Mouse (Mus musculus): ENCODE measurements around the gene Cand2. TPM values are rescaled to one million over a fixed set of nuclear protein-coding genes. Genes with fewer than 3 reads are reported as not detected.
"Not testable (repeated sequence)": the region's sequence is repeated elsewhere in the genome, so short reads cannot be mapped to it uniquely, and the experiment has no call there.

Gene Cand2
- total and polyA plus RNA-seq, 3 experiments = 3.6 to 17.1 (median 7.8) TPM

GRCm38 (mm10) chr6:115821216-115821993 lies 47.1 kb downstream of the Cand2 start:
- in situ Hi-C loops (cut with MboI; ENCODE audit: low pct_ligation_motif_present, low pct_unique_long_range_greater_than_20kb, low sequenced_read_pairs) = no loop called here
- H3K27ac ChIP-seq (ENCODE audit: insufficient read depth, low read depth) = no peak overlapping the region
- no peaks in the 10 kb centered on the region for H3K27me3 ChIP-seq (replicated peaks)
- H3K4me1 ChIP-seq (ENCODE audit: control insufficient read depth in 1 of 2, insufficient read depth in 2 of 2) = peaks cover 5 to 8% of the 10 kb centered on the region in 2 experiments
- dilution Hi-C loops (cut with MboI; ENCODE audit: extremely low pct_ligation_motif_present, extremely low pct_unique_long_range_greater_than_20kb, low sequenced_read_pairs) = no loop called here
- no peaks in the 10 kb centered on the region for H3K79me2 ChIP-seq (replicated peaks; ENCODE audit: control insufficient read depth, extremely low read depth, insufficient read depth, poor library complexity, severe bottlenecking)
- no peak for DNase-seq (ENCODE audit: extremely low read depth)
- H3K36me3 ChIP-seq (replicated peaks in 1 of 2; ENCODE audit: control insufficient read depth in 1 of 2, insufficient read depth in 1 of 2, low read length in 1 of 2) = peaks cover 0 to 36% of the 10 kb centered on the region in 2 experiments
- H3K4me3 ChIP-seq (replicated peaks in 1 of 3; ENCODE audit: low read depth in 2 of 3, low read length in 2 of 3, poor library complexity in 1 of 3) = no peak overlapping the region
- TF ChIP-seq GABPA (IDR thresholded peaks at IDR 0.05; ENCODE audit: insufficient replicate concordance, low read depth, low read length) = no peak
- TF ChIP-seq ZNF384 (IDR thresholded peaks at IDR 0.05; ENCODE audit: low read depth, low read length) = no peak
- TF ChIP-seq USF2 (conservative IDR thresholded peaks at IDR 0.05; ENCODE audit: low read depth, low read length) = no peak
- TF ChIP-seq ZMIZ1 (IDR thresholded peaks at IDR 0.05; ENCODE audit: low read depth, low read length) = no peak
- no peak for TF ChIP-seq TCF12 (IDR thresholded peaks at IDR 0.05; ENCODE audit: low read depth, low read length)
- TF ChIP-seq MAX (IDR thresholded peaks at IDR 0.05; ENCODE audit: low read length) = no peak
- TF ChIP-seq TBP (conservative IDR thresholded peaks at IDR 0.05; ENCODE audit: low read depth, low read length) = no peak
- TF ChIP-seq PAX5 (IDR thresholded peaks at IDR 0.05; ENCODE audit: low read length) = no peak
- TF ChIP-seq MYC (IDR thresholded peaks at IDR 0.05; ENCODE audit: low read depth, low read length) = no peak
- TF ChIP-seq EP300 (IDR thresholded peaks at IDR 0.05; ENCODE audit: low read length) = no peak
- no peak for TF ChIP-seq RAD21 (IDR thresholded peaks at IDR 0.05; ENCODE audit: low read depth, low read length)
- TF ChIP-seq KAT2A (IDR thresholded peaks at IDR 0.05; ENCODE audit: insufficient replicate concordance, low read length) = no peak
- TF ChIP-seq HCFC1 (IDR thresholded peaks at IDR 0.05; ENCODE audit: low read depth, low read length) = no peak
- no peak for TF ChIP-seq ELF1 (IDR thresholded peaks at IDR 0.05; ENCODE audit: low read depth, low read length)
- TF ChIP-seq POLR2AphosphoS2 (IDR thresholded peaks at IDR 0.05; ENCODE audit: low read depth, low read length) = no peak
- no peak for TF ChIP-seq BHLHE40 (IDR thresholded peaks at IDR 0.05; ENCODE audit: low read depth, low read length)
- no peak overlapping the region for H3K4me2 ChIP-seq (ENCODE audit: insufficient read depth, low read depth, poor library complexity, severe bottlenecking)
- H3K9ac ChIP-seq (ENCODE audit: insufficient read depth, low read depth) = no peak overlapping the region
- H3K9me3 ChIP-seq (replicated peaks; ENCODE audit: low read length) = no peaks in the 10 kb centered on the region

DNA sequence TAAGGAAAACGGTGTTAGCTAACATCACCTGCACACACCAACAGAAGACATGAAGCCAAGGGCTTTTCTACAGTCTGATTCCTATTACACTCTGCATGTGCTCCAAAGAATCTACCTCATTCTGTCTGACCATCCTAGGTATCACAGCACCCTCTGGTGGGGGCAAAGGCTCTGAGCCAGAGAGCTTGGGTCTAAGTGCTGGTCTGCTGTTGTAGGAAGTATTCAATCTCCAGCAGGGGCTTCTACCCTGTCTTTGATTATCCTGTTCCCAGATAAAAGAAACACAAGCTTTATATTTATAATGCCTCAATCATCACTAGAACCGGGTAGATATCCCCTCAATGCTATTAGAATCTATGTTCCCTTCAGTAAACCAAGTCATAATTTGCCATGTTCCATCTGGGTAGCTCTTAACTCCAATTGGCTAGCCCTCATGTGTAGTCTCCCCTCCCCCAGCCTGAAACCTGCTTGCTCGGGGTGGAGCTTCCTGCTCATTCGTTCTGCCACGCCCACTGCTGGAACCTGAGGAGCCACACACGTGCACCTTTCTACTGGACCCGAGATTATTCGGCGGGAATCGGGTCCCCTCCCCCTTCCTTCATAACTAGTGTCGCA lies 49.6 kb downstream of the Cand2 start:
- Histone ChIP-seq H3K9ac (ENCODE audit: insufficient read depth, low read depth) (peak overlapping the region; percentile 17; the same call in 1 of the 2 replicates), H3K4me3 (replicated peaks in 1 of 3; ENCODE audit: low read depth in 2 of 3, low read length in 2 of 3, poor library complexity in 1 of 3) (peak overlapping the region in 2 of 3 experiments; percentile 7 to 44), H3K36me3 (replicated peaks in 1 of 2; ENCODE audit: control insufficient read depth in 1 of 2, insufficient read depth in 1 of 2, low read length in 1 of 2) (peaks cover 0 to 19% of the 10 kb centered on the region in 2 experiments), H3K4me2 (ENCODE audit: insufficient read depth, low read depth, poor library complexity, severe bottlenecking) (peak overlapping the region; percentile 19; the same call in 1 of the 2 replicates)
- DNase-seq (ENCODE audit: extremely low read depth) = peak; percentile 93
- H3K79me2 ChIP-seq (replicated peaks; ENCODE audit: control insufficient read depth, extremely low read depth, insufficient read depth, poor library complexity, severe bottlenecking); H3K27me3 ChIP-seq (replicated peaks); H3K27ac ChIP-seq (ENCODE audit: insufficient read depth, low read depth); H3K9me3 ChIP-seq (replicated peaks; ENCODE audit: low read length); H3K4me1 ChIP-seq (ENCODE audit: control insufficient read depth in 1 of 2, insufficient read depth in 2 of 2); dilution Hi-C loops (cut with MboI; ENCODE audit: extremely low pct_ligation_motif_present, extremely low pct_unique_long_range_greater_than_20kb, low sequenced_read_pairs); in situ Hi-C loops (cut with MboI; ENCODE audit: low pct_ligation_motif_present, low pct_unique_long_range_greater_than_20kb, low sequenced_read_pairs): not testable (repeated sequence)
- TF ChIP-seq IRF4 (IDR thresholded peaks at IDR 0.05; ENCODE audit: low read depth, low read length) (0 out of 2 replicates have a peak, but pooled peaks have one; percentile 21), TCF12 (IDR thresholded peaks at IDR 0.05; ENCODE audit: low read depth, low read length) (peak; percentile 20; the same call in 1 of the 2 replicates), SMC3 (IDR thresholded peaks at IDR 0.05; ENCODE audit: low read depth, low read length) (peak; percentile 83), MYC (IDR thresholded peaks at IDR 0.05; ENCODE audit: low read depth, low read length) (peak; percentile 93), NELFE (IDR thresholded peaks at IDR 0.05; ENCODE audit: low read depth, low read length) (peak; percentile 53; the same call in 1 of the 2 replicates), CTCF (conservative IDR thresholded peaks at IDR 0.05 in 1 of 2, IDR thresholded peaks at IDR 0.05 in 1 of 2; ENCODE audit: low read depth in 2 of 2, low read length in 2 of 2) (peak; percentile 62 to 98), MXI1 (IDR thresholded peaks at IDR 0.05; ENCODE audit: low read depth, low read length) (peak; percentile 8; the same call in 1 of the 2 replicates), MAX (IDR thresholded peaks at IDR 0.05; ENCODE audit: low read length) (peak; percentile 73; the same call in 1 of the 2 replicates), RCOR1 (conservative IDR thresholded peaks at IDR 0.05; ENCODE audit: low read depth, low read length) (0 out of 2 replicates have a peak, but pooled peaks have one; percentile 41), NRF1 (IDR thresholded peaks at IDR 0.05; ENCODE audit: low read depth, low read length) (0 out of 2 replicates have a peak, but pooled peaks have one; percentile 13), RAD21 (IDR thresholded peaks at IDR 0.05; ENCODE audit: low read depth, low read length) (peak; percentile 91), SIN3A (IDR thresholded peaks at IDR 0.05; ENCODE audit: low read length) (peak; percentile 33; the same call in 1 of the 2 replicates), TBP (conservative IDR thresholded peaks at IDR 0.05; ENCODE audit: low read depth, low read length) (0 out of 2 replicates have a peak, but pooled peaks have one; percentile 67)

Data from CH12.LX (cell line).